Mouse (Mus musculus): ENCODE measurements around the gene Lrrc72.

Gene Lrrc72

GRCm38 (mm10) chr12:36187081-36187480, 66.1 kb downstream of the Lrrc72 start:
- no peak for DNase-seq

DNA sequence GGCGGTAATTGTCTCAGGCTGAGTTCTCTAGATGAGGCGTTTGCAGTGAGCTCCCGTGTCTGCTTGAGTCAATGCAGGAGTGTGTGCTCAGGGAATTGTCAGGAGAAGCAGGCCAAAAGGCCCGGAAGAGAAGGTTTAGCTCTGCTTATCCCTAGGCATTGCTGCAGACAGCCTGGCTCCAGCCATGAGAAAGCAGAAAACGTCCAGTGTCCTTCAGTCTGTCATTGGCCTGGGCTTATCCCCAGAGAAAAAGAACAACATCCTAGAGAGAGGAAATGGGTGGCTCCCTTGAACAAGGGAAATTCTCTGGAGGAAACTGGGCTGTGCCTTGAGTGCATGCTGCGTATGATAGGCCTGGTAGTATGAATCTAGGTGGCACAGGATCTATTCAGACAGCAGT, 70.6 kb downstream of the Lrrc72 start:
- DNase-seq, result peak; percentile 23 to 46

GRCm38 (mm10) chr12:36177227-36177626, 76.0 kb downstream of the Lrrc72 start:
- no peak for DNase-seq

DNA sequence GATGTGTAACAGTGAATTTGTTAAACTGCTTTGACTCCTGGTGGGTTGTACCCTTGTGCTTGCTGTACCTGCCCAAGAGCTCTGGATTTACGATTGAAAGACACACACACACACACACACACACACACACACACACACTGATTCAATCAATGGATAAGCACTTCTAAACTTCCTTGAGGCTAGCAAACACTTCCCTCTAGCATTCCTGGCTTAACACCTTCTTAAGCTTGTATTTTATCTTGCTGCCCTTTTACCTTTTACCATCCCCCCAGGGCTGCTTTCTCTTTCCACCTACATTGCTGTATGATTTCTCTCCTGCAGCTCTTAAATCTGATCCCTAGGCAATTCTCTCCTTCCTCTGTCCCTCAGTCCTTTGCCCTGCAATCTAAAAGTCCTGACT, 87.9 kb downstream of the Lrrc72 start:
- no peak for DNase-seq

DNA sequence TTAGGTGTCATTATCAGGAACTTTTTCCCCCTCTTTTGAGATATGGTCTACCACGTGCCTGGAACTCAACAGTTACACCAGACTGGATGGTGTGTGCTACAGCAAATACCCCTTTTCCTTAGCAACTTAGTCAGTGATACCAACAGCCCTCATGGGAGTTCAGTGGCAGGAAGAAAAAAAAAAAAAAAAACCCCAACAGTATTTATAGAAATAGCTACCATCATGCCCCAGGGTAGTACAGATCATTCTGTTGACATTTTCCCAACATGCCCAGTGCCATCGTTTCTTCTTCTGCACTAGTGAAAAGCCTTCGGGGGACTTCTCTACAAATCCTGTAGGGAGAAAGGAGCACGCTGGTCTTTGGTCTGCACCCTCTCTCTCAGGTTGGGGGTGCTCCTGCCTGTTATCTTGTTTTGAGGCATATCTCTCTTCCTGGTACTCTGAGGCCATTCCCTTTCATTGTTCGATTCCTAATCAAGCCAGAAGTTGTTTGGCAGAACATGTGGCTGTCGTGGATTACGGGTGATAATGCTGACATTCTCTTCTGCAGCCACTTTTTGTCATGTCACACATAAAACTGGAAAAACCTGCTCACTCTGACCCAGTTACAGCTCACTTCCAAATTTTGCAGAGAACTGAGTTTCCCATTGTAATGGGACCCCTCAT, 88.9 kb downstream of the Lrrc72 start:
- DNase-seq, result no peak
